Mouse (Mus musculus) testis, adult 2 months (tissue): Measurements from ENCODE around the gene Defb43. TPM values are rescaled to one million over a fixed set of nuclear protein-coding genes. Genes with fewer than 3 reads are reported as not detected.
A peak's percentile ranks its signal among the peaks of the same experiment; 100 is the strongest.

Source experiments
- H3K27ac ChIP-seq: fragments of 200-500 bp; 2 replicates; pipeline ENCODE4 v1.5.1; 2012; ENCODE audit warnings: low read depth, low read length; ENCODE audit not compliant: control insufficient read depth, insufficient read depth
- H3K27me3 ChIP-seq: fragments of 200-500 bp; 2 replicates; pipeline ENCODE4 v1.6.1; 2012; ENCODE audit warnings: mild to moderate bottlenecking, low read length, moderate library complexity; ENCODE audit not compliant: control insufficient read depth, insufficient read depth
- H3K36me3 ChIP-seq: fragments of 200-500 bp; 2 replicates; pipeline ENCODE4 v1.6.1; 2012; ENCODE audit warnings: mild to moderate bottlenecking, low read length; ENCODE audit not compliant: control insufficient read depth, insufficient read depth
- H3K4me1 ChIP-seq: fragments of 200-500 bp; 2 replicates; pipeline ENCODE4 v1.6.1; 2012; ENCODE audit warnings: low read length; ENCODE audit not compliant: control insufficient read depth, insufficient read depth
- H3K4me3 ChIP-seq: fragments of 200-500 bp; 2 replicates; pipeline ENCODE4 v1.5.1; 2012; ENCODE audit warnings: low read depth, mild to moderate bottlenecking, low read length, moderate library complexity, mixed read lengths; ENCODE audit not compliant: control insufficient read depth
- CTCF ChIP-seq: fragments of 200-500 bp; IDR thresholded peaks from 2 replicates; pipeline ENCODE4 v1.5.1; 2012; ENCODE audit warnings: low read depth, mild to moderate bottlenecking, inconsistent platforms, low read length, moderate library complexity; ENCODE audit not compliant: control insufficient read depth, insufficient read depth, insufficient replicate concordance
- POLR2A ChIP-seq: fragments of 200-500 bp; IDR thresholded peaks from 2 replicates; pipeline ENCODE4 v1.6.1; 2012; ENCODE audit warnings: low read depth, mild to moderate bottlenecking, inconsistent platforms, low read length, moderate library complexity; ENCODE audit not compliant: control insufficient read depth
- polyA plus RNA-seq: library from polyadenylated mRNA; depleted of rRNA; stranded (reverse); fragments of >200 nt; gene quantifications from 2 replicates; pipeline ENCODE4 v1.2.3, GENCODE M21; 2012; rRNA removed

The Defb43 gene
- polyA plus RNA-seq, 1 experiment: not detected

GRCm38 (mm10) chr14:63049910-63050370, 38.4 kb downstream of the Defb43 start, which contains the start of gene Defb30:
TSS of gene Defb30 (minus strand) at chr14:63049960.
- Histone ChIP-seq H3K27ac (no peak within 1 kb of the TSS), H3K36me3 (no peaks in the 10 kb centered on the region), H3K27me3 (no peaks in the 10 kb centered on the region), H3K4me1 (peaks cover 6% of the 10 kb centered on the region; the same call in 1 of the 2 replicates), H3K4me3 (peak within 1 kb of the TSS; percentile 91)
- TF ChIP-seq POLR2A: no peak
- TF ChIP-seq CTCF: no peak

DNA sequence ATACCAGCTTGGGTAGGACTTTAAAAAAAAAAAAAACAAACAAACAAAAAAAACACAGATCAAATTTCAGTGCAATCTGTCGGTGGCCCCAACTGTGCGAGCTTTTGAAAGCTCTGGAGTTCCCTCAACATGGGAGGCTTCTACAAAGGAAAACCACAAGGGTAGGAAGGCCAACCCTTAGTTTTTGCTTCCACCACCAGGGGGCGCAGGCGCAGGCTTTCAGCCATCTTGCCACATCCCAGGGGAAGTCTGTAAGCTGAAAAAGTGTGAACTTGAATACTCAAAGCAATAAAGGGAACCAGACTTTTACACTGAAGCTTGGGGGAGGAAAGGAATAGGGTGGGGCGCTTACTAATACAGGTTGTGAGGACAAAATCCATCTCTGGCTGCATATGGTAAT, 39.2 kb downstream of the Defb43 start:
- Histone ChIP-seq H3K27ac (no peak overlapping the region), H3K36me3 (no peaks in the 10 kb centered on the region), H3K4me1 (peaks cover 6% of the 10 kb centered on the region; the same call in 1 of the 2 replicates), H3K27me3 (no peaks in the 10 kb centered on the region), H3K4me3 (peak overlapping the region; percentile 77)
- TF ChIP-seq POLR2A (no peak), CTCF (peak; percentile 91)

DNA sequence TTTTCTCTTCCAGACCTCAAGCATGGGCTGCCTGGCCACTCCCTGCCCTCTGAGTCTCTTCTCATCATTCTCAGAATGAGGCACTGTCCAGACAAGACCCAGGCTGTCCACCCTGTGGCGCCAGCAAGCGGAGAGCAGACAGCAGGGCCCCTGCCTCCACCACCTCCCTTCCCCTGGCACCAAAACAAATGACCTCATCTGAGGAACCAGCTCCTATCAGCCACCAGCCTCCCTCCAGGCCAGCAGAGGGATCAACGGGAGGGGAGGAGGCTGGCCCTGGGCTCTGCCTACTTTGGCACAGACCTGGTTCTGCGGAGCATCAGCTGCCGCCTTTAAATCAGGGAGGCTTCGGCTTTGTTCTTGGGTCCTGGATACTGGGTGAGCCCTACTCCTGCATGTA, 43.2 kb downstream of the Defb43 start:
- no peak overlapping the region for H3K4me3 ChIP-seq
- no peak overlapping the region for H3K27ac ChIP-seq
- no peaks in the 10 kb centered on the region for H3K36me3 ChIP-seq
- no peaks in the 10 kb centered on the region for H3K27me3 ChIP-seq
- H3K4me1 ChIP-seq: peaks cover 3% of the 10 kb centered on the region; the same call in 1 of the 2 replicates
- TF ChIP-seq CTCF (0 out of 2 replicates have a peak, but pooled peaks have one; percentile 14), POLR2A (0 out of 2 replicates have a peak, but pooled peaks have one; percentile 7)

- Histone ChIP-seq H3K36me3 (no peaks in the 10 kb centered on the region), H3K4me3 (no peak overlapping the region), H3K27me3 (no peaks in the 10 kb centered on the region), H3K27ac (no peak overlapping the region), H3K4me1 (peaks cover 1% of the 10 kb centered on the region; the same call in 1 of the 2 replicates)
- TF ChIP-seq POLR2A (no peak), CTCF (no peak)
Observed at GRCm38 (mm10) chr14:63060361-63060760, 48.8 kb downstream of the Defb43 start.

GRCm38 (mm10) chr14:63062184-63062583, 50.6 kb downstream of the Defb43 start:
- Histone ChIP-seq H3K36me3 (no peaks in the 10 kb centered on the region), H3K4me3 (no peak overlapping the region), H3K27me3 (no peaks in the 10 kb centered on the region), H3K27ac (no peak overlapping the region), H3K4me1 (peaks cover 2% of the 10 kb centered on the region; the same call in 1 of the 2 replicates)
- TF ChIP-seq POLR2A: no peak
- no peak for TF ChIP-seq CTCF

DNA sequence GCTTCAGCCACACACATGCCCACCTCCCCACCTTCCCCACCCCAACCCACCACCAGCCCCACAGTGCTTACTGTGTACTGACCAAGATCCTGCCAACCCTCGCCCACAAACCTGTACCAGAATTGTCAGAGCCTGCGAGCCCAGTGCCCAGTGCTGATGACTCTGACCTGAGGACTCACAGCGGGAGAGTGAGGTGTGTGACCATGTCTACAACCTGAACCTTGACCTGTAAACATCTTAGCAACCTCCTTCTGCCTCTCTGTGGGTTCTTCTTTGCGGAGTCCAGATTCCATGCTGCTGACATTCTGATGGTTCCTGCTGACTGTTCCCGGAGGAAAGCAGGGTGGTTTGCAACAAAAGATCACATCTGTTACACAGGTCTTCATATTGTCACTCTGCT, 53.8 kb downstream of the Defb43 start:
- no peaks in the 10 kb centered on the region for H3K27me3 ChIP-seq

DNA sequence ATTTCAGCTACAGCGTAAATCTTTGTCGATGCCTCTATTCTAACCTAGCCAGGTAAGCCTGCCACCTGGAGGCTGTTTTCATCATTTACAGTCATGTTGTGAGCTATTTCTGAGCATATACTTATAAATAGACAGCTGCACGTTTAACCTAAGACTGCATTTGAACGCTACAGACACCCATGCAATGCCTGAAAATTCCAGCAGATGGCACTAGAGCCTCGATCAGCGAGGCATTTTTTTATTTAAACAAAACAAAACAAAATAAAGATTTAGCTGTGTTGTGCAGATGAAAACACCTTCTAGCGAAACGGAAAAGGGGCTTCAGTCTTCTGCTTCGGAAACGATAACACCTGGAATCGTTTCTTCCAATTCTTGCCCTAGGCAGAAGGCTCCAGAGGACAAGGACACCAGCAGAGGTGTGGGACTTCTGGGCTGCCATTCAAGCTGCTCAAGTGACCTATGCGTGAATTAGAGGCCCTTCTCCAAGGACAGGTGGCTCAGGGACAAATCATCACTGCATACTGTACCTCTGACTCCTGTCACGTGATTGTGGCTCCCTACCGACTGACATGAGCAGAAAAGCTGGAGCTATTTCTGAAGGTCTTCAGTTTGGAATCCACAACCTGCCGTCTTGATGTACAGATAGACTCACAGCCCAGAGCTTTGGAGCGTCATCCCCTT, 55.2 kb downstream of the Defb43 start:
- no peak overlapping the region for H3K4me3 ChIP-seq
- TF ChIP-seq POLR2A: no peak
- TF ChIP-seq CTCF: peak; percentile 18; the same call in 1 of the 2 replicates
- H3K4me1 ChIP-seq: peaks cover 5% of the 10 kb centered on the region
- H3K27me3 ChIP-seq: no peaks in the 10 kb centered on the region
- H3K36me3 ChIP-seq: no peaks in the 10 kb centered on the region
- no peak overlapping the region for H3K27ac ChIP-seq

More for the DNA sequence above, 53.8 kb downstream of the Defb43 start:
- H3K4me3 ChIP-seq: no peak overlapping the region
- peaks cover 5% of the 10 kb centered on the region for H3K4me1 ChIP-seq
- no peak overlapping the region for H3K27ac ChIP-seq
- no peaks in the 10 kb centered on the region for H3K36me3 ChIP-seq
- TF ChIP-seq POLR2A (no peak), CTCF (no peak)

Other genes with a start within 250 kb of the Defb43 start
- 4.1 and 4.2 TPM in 2 replicates for gene Wdfy2, start 174.1 kb upstream of the Defb43 start, polyA plus RNA-seq
- 0.91 TPM in 1 of 2 replicates, not detected in the other for gene Defb48, start 27.3 kb upstream of the Defb43 start, polyA plus RNA-seq
- gene Defb47, start 13.7 kb upstream of the Defb43 start, polyA plus RNA-seq: not detected in 2 replicates
- 0.23 and 13.1 TPM in 2 replicates for gene Defb42, start 35.2 kb downstream of the Defb43 start, polyA plus RNA-seq
- 25.4 and 28.6 TPM in 2 replicates for gene Defb30, start 38.2 kb downstream of the Defb43 start, polyA plus RNA-seq